Mouse (Mus musculus) lung, embryonic 16.5 days (tissue): ENCODE data around the gene Syde1. TPM values are rescaled to one million over a fixed set of nuclear protein-coding genes. Genes with fewer than 3 reads are reported as not detected.
"Not testable (repeated sequence)": the region's sequence is repeated elsewhere in the genome, so short reads cannot be mapped to it uniquely, and the experiment has no call there.

ENCODE experiments used
- ATAC-seq: fragments of 200-750 bp; cut with Nextera tagmentation; 2 replicates; pipeline ENCODE4 v1.8.0; 2017; ENCODE audit warnings: low read depth, mild to moderate bottlenecking, moderate library complexity
- H3K27ac ChIP-seq: fragments of 300-500 bp; sonication (generic); 2 replicates; pipeline ENCODE4 v1.5.1; 2014; ENCODE audit warnings: mild to moderate bottlenecking, control low read depth, low read length
- H3K27me3 ChIP-seq: fragments of 300-500 bp; sonication (generic); 2 replicates; pipeline ENCODE4 v1.6.1; 2014; ENCODE audit warnings: low read depth, low read length, mixed read lengths; ENCODE audit not compliant: control insufficient read depth, insufficient read depth
- H3K36me3 ChIP-seq: fragments of 300-500 bp; sonication (generic); 2 replicates; pipeline ENCODE4 v1.6.1; 2014; ENCODE audit warnings: low read length; ENCODE audit not compliant: control insufficient read depth, insufficient read depth
- H3K4me1 ChIP-seq: fragments of 300-500 bp; sonication (generic); replicated peaks from 2 replicates; pipeline ENCODE4 v1.6.1; 2014; ENCODE audit warnings: low read length, mixed read lengths; ENCODE audit not compliant: control insufficient read depth, insufficient read depth
- H3K4me2 ChIP-seq: fragments of 300-500 bp; sonication (generic); 2 replicates; pipeline ENCODE4 v1.6.1; 2014; ENCODE audit warnings: low read depth, low read length, control low read depth
- H3K4me3 ChIP-seq: fragments of 300-500 bp; sonication (generic); 2 replicates; pipeline ENCODE4 v1.5.1; 2014; ENCODE audit warnings: mild to moderate bottlenecking, low read length, control low read depth
- H3K9ac ChIP-seq: fragments of 300-500 bp; sonication (generic); 2 replicates; pipeline ENCODE4 v1.6.1; 2014; ENCODE audit warnings: low read length, control low read depth
- H3K9me3 ChIP-seq: fragments of 300-500 bp; sonication (generic); 2 replicates; pipeline ENCODE4 v1.6.1; 2016; ENCODE audit warnings: low read length; ENCODE audit not compliant: control insufficient read depth
- WGBS: fragments of 180-500 bp; shearing (Covaris S2); extraction: QIAGEN DNeasy Blood & Tissue Kit; methylation state at CpG from one replicate; pipeline ENCODE4 v1.1.7; 2014; 5-methylcytosine and 5-hydroxymethylcytosine counted together
- polyA plus RNA-seq: library from polyadenylated mRNA; unstranded; fragments of >200 nt; fragmentation: Nextera tagmentation; extraction: Ambion mirVana; gene quantifications from 2 replicates; pipeline ENCODE4 v1.2.1, GENCODE M21; 2015

Syde1 gene
- polyA plus RNA-seq, result 23.0 and 25.2 TPM in 2 replicates

GRCm38 (mm10) chr10:78591406-78592328, at the start of gene Syde1:
Gene Syde1, minus strand, starts transcription at chr10:78591964.
- ATAC-seq, result peak; percentile 82
- no peaks in the 10 kb centered on the region for H3K9me3 ChIP-seq
- peaks cover 20% of the 10 kb centered on the region for H3K36me3 ChIP-seq
- H3K4me1 ChIP-seq, result peaks cover 12% of the 10 kb centered on the region
- H3K9ac ChIP-seq, result peak within 1 kb of the TSS; percentile 77
- WGBS, result 3% methylated on average over 40 of the region's 54 CpGs
- H3K27me3 ChIP-seq, result no peaks in the 10 kb centered on the region
- peak within 1 kb of the TSS; percentile 65 for H3K4me2 ChIP-seq
- H3K27ac ChIP-seq, result peak within 1 kb of the TSS; percentile 89
- H3K4me3 ChIP-seq, result peak within 1 kb of the TSS; percentile 60

- 8% methylated on average over 6 of the region's 6 CpGs for WGBS
Measured at GRCm38 (mm10) chr10:78632311-78632710, 40.5 kb upstream of the Syde1 start.

GRCm38 (mm10) chr10:78630194-78630593, 38.4 kb upstream of the Syde1 start:
- 65% methylated on average over 4 of the region's 4 CpGs for WGBS
- Histone ChIP-seq H3K9ac (no peak overlapping the region), H3K9me3 (no peaks in the 10 kb centered on the region), H3K27me3 (no peaks in the 10 kb centered on the region), H3K4me2 (no peak overlapping the region), H3K4me1 (no peaks in the 10 kb centered on the region), H3K36me3 (no peaks in the 10 kb centered on the region), H3K4me3 (no peak overlapping the region), H3K27ac (no peak overlapping the region)
- ATAC-seq, result no peak

More at GRCm38 (mm10) chr10:78632311-78632710, 40.5 kb upstream of the Syde1 start:
- Histone ChIP-seq H3K4me1 (no peaks in the 10 kb centered on the region), H3K4me2 (no peak overlapping the region), H3K36me3 (no peaks in the 10 kb centered on the region), H3K9ac (no peak overlapping the region), H3K27ac (no peak overlapping the region), H3K9me3 (no peaks in the 10 kb centered on the region), H3K4me3 (no peak overlapping the region), H3K27me3 (no peaks in the 10 kb centered on the region)
- ATAC-seq, result peak; percentile 59; the same call in 1 of the 2 replicates

- H3K4me2 ChIP-seq, H3K9ac ChIP-seq, H3K4me3 ChIP-seq, ATAC-seq, H3K36me3 ChIP-seq, H3K27ac ChIP-seq, H3K9me3 ChIP-seq, H3K27me3 ChIP-seq, H3K4me1 ChIP-seq: not testable (repeated sequence)
- WGBS, result 74% methylated on average over 3 of the region's 3 CpGs
Measured at GRCm38 (mm10) chr10:78623143-78623542, 31.4 kb upstream of the Syde1 start.

GRCm38 (mm10) chr10:78617974-78618373, 26.2 kb upstream of the Syde1 start, which contains the start of gene Olfr1357:
Gene Olfr1357, minus strand, starts transcription at chr10:78618074.
- H3K27me3 ChIP-seq, result no peaks in the 10 kb centered on the region
- H3K4me2 ChIP-seq, result no peak within 1 kb of the TSS
- H3K4me3 ChIP-seq, result no peak within 1 kb of the TSS
- H3K36me3 ChIP-seq, result no peaks in the 10 kb centered on the region
- WGBS, result 83% methylated on average over 1 of the region's 1 CpGs
- no peak for ATAC-seq
- H3K4me1 ChIP-seq, result no peaks in the 10 kb centered on the region
- no peak within 1 kb of the TSS for H3K9ac ChIP-seq
- H3K27ac ChIP-seq, result no peak within 1 kb of the TSS
- no peaks in the 10 kb centered on the region for H3K9me3 ChIP-seq

- Histone ChIP-seq H3K9me3 (no peaks in the 10 kb centered on the region), H3K9ac (no peak overlapping the region), H3K4me2 (no peak overlapping the region), H3K4me1 (no peaks in the 10 kb centered on the region), H3K36me3 (no peaks in the 10 kb centered on the region), H3K27me3 (no peaks in the 10 kb centered on the region), H3K4me3 (no peak overlapping the region), H3K27ac (no peak overlapping the region)
- ATAC-seq, result no peak
- WGBS, result 59% methylated on average over 3 of the region's 3 CpGs
Measured at GRCm38 (mm10) chr10:78607602-78608001, 15.8 kb upstream of the Syde1 start.

- no peaks in the 10 kb centered on the region for H3K4me1 ChIP-seq
- H3K9ac ChIP-seq, result no peak overlapping the region
- no peak overlapping the region for H3K4me2 ChIP-seq
- H3K36me3 ChIP-seq, result no peaks in the 10 kb centered on the region
- H3K27ac ChIP-seq, result no peak overlapping the region
- H3K4me3 ChIP-seq, result no peak overlapping the region
- WGBS, result 45% methylated on average over 3 of the region's 3 CpGs
- H3K9me3 ChIP-seq, result no peaks in the 10 kb centered on the region
- H3K27me3 ChIP-seq, result no peaks in the 10 kb centered on the region
- ATAC-seq, result no peak
Measured at GRCm38 (mm10) chr10:78605080-78605479, 13.3 kb upstream of the Syde1 start.

- ATAC-seq, result no peak
- no peak overlapping the region for H3K27ac ChIP-seq
- WGBS, result 82% methylated on average over 5 of the region's 5 CpGs
Measured at GRCm38 (mm10) chr10:78599865-78600264, 8.1 kb upstream of the Syde1 start.

GRCm38 (mm10) chr10:78594566-78594965, 2.8 kb upstream of the Syde1 start:
- Histone ChIP-seq H3K4me3 (no peak overlapping the region), H3K27me3 (no peaks in the 10 kb centered on the region), H3K27ac (no peak overlapping the region), H3K36me3 (no peaks in the 10 kb centered on the region), H3K9me3 (no peaks in the 10 kb centered on the region), H3K9ac (no peak overlapping the region), H3K4me2 (no peak overlapping the region), H3K4me1 (peaks cover 12% of the 10 kb centered on the region)
- no peak for ATAC-seq

More at GRCm38 (mm10) chr10:78599865-78600264, 8.1 kb upstream of the Syde1 start:
- no peaks in the 10 kb centered on the region for H3K4me1 ChIP-seq
- no peaks in the 10 kb centered on the region for H3K36me3 ChIP-seq
- H3K4me2 ChIP-seq, result no peak overlapping the region
- no peaks in the 10 kb centered on the region for H3K9me3 ChIP-seq
- H3K27me3 ChIP-seq, result no peaks in the 10 kb centered on the region
- H3K9ac ChIP-seq, result no peak overlapping the region
- no peak overlapping the region for H3K4me3 ChIP-seq
